Mouse (Mus musculus): ENCODE results near the gene Kbtbd2.

DNA sequence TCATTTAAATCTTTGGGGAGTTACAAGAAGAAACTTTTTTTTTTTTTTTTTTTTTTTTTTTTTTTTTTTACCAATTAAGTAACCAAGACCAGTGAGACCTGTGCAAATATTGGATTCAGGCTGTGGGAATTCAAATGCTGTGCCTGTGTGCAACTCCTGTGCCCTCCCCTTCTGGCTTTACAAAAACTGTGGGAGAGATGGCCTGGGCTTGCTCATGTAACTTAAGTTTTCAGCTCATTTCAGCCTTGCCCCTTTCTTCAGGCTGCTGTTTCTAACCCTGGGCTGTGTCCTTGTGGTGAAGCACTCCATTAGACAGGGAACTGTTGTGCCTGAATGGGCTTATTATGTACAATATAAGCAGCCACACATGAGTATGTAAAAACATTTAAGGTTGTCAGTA, 35.2 kb upstream of the Kbtbd2 start:
- TF ChIP-seq POLR2A (IDR thresholded peaks at IDR 0.05; ENCODE audit: insufficient read depth, low read depth, low read length), result no peak
- no peak for TF ChIP-seq CTCF (IDR thresholded peaks at IDR 0.05; ENCODE audit: insufficient read depth, low read depth, low read length)

Data from olfactory bulb, adult 2 months (tissue).